Mouse (Mus musculus): ENCODE data around the gene Ttll11.

Gene Ttll11

GRCm38 (mm10) chr2:35825157-35825556 is 154.6 kb downstream of the Ttll11 start:
- no peak for DNase-seq (ENCODE audit: low spot score in 2 of 2)

- DNase-seq (ENCODE audit: low spot score in 2 of 2): no peak
These were observed 156.1 kb downstream of the Ttll11 start for GRCm38 (mm10) chr2:35823589-35823988.

- no peak for DNase-seq (ENCODE audit: low spot score in 2 of 2)
These were observed 160.8 kb downstream of the Ttll11 start for GRCm38 (mm10) chr2:35818883-35819282.

- no peak for DNase-seq (ENCODE audit: low spot score in 2 of 2)
These were observed 163.6 kb downstream of the Ttll11 start for GRCm38 (mm10) chr2:35816056-35816661.

- DNase-seq (ENCODE audit: low spot score in 2 of 2): no peak
These were observed 167.2 kb downstream of the Ttll11 start for GRCm38 (mm10) chr2:35812561-35812933.

- no peak for DNase-seq (ENCODE audit: low spot score in 2 of 2)
These were observed 167.7 kb downstream of the Ttll11 start for GRCm38 (mm10) chr2:35811801-35812560.

GRCm38 (mm10) chr2:35810027-35810426 is 169.7 kb downstream of the Ttll11 start:
- no peak for DNase-seq (ENCODE audit: low spot score in 2 of 2)

GRCm38 (mm10) chr2:35809141-35809540 is 170.6 kb downstream of the Ttll11 start:
- DNase-seq (ENCODE audit: low spot score in 2 of 2): no peak

GRCm38 (mm10) chr2:35805881-35806280 is 173.8 kb downstream of the Ttll11 start:
- no peak for DNase-seq (ENCODE audit: low spot score in 2 of 2)

- no peak for DNase-seq (ENCODE audit: low spot score in 2 of 2)
These were observed 176.6 kb downstream of the Ttll11 start for GRCm38 (mm10) chr2:35803095-35803494.

- no peak for DNase-seq (ENCODE audit: low spot score in 2 of 2)
These were observed 178.0 kb downstream of the Ttll11 start for GRCm38 (mm10) chr2:35801759-35802158.

- no peak for DNase-seq (ENCODE audit: low spot score in 2 of 2)
These were observed 180.6 kb downstream of the Ttll11 start for GRCm38 (mm10) chr2:35799073-35799472.

GRCm38 (mm10) chr2:35797998-35798397 is 181.7 kb downstream of the Ttll11 start:
- DNase-seq (ENCODE audit: low spot score in 2 of 2): no peak

- no peak for DNase-seq (ENCODE audit: low spot score in 2 of 2)
These were observed 190.1 kb downstream of the Ttll11 start for GRCm38 (mm10) chr2:35789362-35790326.

- DNase-seq (ENCODE audit: low spot score in 2 of 2): no peak
These were observed 193.8 kb downstream of the Ttll11 start for GRCm38 (mm10) chr2:35785877-35786276.

GRCm38 (mm10) chr2:35783368-35783767 is 196.3 kb downstream of the Ttll11 start:
- no peak for DNase-seq (ENCODE audit: low spot score in 2 of 2)

- no peak for DNase-seq (ENCODE audit: low spot score in 2 of 2)
These were observed 200.4 kb downstream of the Ttll11 start for GRCm38 (mm10) chr2:35779266-35779665.

GRCm38 (mm10) chr2:35776935-35777334 is 202.8 kb downstream of the Ttll11 start:
- no peak for DNase-seq (ENCODE audit: low spot score in 2 of 2)

GRCm38 (mm10) chr2:35775651-35776055 is 204.1 kb downstream of the Ttll11 start:
- no peak for DNase-seq (ENCODE audit: low spot score in 2 of 2)

- no peak for DNase-seq (ENCODE audit: low spot score in 2 of 2)
These were observed 209.2 kb downstream of the Ttll11 start for GRCm38 (mm10) chr2:35770541-35770940.

- no peak for DNase-seq (ENCODE audit: low spot score in 2 of 2)
These were observed 210.3 kb downstream of the Ttll11 start for GRCm38 (mm10) chr2:35769398-35769797.

- DNase-seq (ENCODE audit: low spot score in 2 of 2): no peak
These were observed 211.0 kb downstream of the Ttll11 start for GRCm38 (mm10) chr2:35768538-35769238.
